Mouse (Mus musculus) stomach, embryonic 14.5 days (tissue): ENCODE data around the gene Pdcd10. TPM values are rescaled to one million over a fixed set of nuclear protein-coding genes. Genes with fewer than 3 reads are reported as not detected.

Experiments
- ATAC-seq: fragments of 200-750 bp; cut with Nextera tagmentation; 2 replicates; pipeline ENCODE4 v1.8.0; 2017; ENCODE audit warnings: low read depth, moderate TSS enrichment; ENCODE audit not compliant: insufficient number of reproducible peaks, insufficient read depth, low FRiP score
- H3K27ac ChIP-seq: fragments of 300-500 bp; sonication (generic); 2 replicates; pipeline ENCODE4 v1.5.1; 2014; ENCODE audit warnings: mild to moderate bottlenecking, low read length, moderate library complexity, mixed read lengths
- H3K27me3 ChIP-seq: fragments of 300-500 bp; sonication (generic); 2 replicates; pipeline ENCODE4 v1.6.1; 2014; ENCODE audit warnings: low read length, control low read depth, mixed read lengths; ENCODE audit not compliant: control insufficient read depth, insufficient read depth
- H3K36me3 ChIP-seq: fragments of 300-500 bp; sonication (generic); 2 replicates; pipeline ENCODE4 v1.6.1; 2014; ENCODE audit warnings: mild to moderate bottlenecking, control low read depth, low read length, moderate library complexity, mixed read lengths; ENCODE audit not compliant: control insufficient read depth, insufficient read depth
- H3K4me1 ChIP-seq: fragments of 300-500 bp; sonication (generic); 2 replicates; pipeline ENCODE4 v1.6.1; 2014; ENCODE audit warnings: low read length, control low read depth, mixed read lengths; ENCODE audit not compliant: control insufficient read depth, insufficient read depth
- H3K4me2 ChIP-seq: fragments of 300-500 bp; sonication (generic); replicated peaks from 2 replicates; pipeline ENCODE4 v1.6.1; 2014; ENCODE audit warnings: low read depth, low read length, control low read depth
- H3K4me3 ChIP-seq: fragments of 300-500 bp; sonication (generic); 2 replicates; pipeline ENCODE4 v1.5.1; 2014; ENCODE audit warnings: low read depth, low read length, control low read depth
- H3K9ac ChIP-seq: fragments of 300-500 bp; sonication (generic); replicated peaks from 2 replicates; pipeline ENCODE4 v1.6.1; 2014; ENCODE audit warnings: low read depth, mild to moderate bottlenecking, control low read depth, low read length, moderate library complexity, mixed read lengths
- H3K9me3 ChIP-seq: fragments of 300-500 bp; sonication (generic); 2 replicates; pipeline ENCODE4 v1.6.1; 2016; ENCODE audit warnings: low read depth, low read length, control low read depth; ENCODE audit not compliant: control insufficient read depth
- WGBS: fragments of 180-500 bp; shearing (Covaris S2); extraction: QIAGEN DNeasy Blood & Tissue Kit; methylation state at CpG from one replicate; pipeline ENCODE4 v1.1.7; 2014; 5-methylcytosine and 5-hydroxymethylcytosine counted together
- polyA plus RNA-seq: library from polyadenylated mRNA; unstranded; fragments of >200 nt; fragmentation: Nextera tagmentation; extraction: Ambion mirVana; gene quantifications from 2 replicates; pipeline ENCODE4 v1.2.1, GENCODE M21; 2014

The Pdcd10 gene
- polyA plus RNA-seq, 1 experiment from 2014 or later = 110 TPM

DNA sequence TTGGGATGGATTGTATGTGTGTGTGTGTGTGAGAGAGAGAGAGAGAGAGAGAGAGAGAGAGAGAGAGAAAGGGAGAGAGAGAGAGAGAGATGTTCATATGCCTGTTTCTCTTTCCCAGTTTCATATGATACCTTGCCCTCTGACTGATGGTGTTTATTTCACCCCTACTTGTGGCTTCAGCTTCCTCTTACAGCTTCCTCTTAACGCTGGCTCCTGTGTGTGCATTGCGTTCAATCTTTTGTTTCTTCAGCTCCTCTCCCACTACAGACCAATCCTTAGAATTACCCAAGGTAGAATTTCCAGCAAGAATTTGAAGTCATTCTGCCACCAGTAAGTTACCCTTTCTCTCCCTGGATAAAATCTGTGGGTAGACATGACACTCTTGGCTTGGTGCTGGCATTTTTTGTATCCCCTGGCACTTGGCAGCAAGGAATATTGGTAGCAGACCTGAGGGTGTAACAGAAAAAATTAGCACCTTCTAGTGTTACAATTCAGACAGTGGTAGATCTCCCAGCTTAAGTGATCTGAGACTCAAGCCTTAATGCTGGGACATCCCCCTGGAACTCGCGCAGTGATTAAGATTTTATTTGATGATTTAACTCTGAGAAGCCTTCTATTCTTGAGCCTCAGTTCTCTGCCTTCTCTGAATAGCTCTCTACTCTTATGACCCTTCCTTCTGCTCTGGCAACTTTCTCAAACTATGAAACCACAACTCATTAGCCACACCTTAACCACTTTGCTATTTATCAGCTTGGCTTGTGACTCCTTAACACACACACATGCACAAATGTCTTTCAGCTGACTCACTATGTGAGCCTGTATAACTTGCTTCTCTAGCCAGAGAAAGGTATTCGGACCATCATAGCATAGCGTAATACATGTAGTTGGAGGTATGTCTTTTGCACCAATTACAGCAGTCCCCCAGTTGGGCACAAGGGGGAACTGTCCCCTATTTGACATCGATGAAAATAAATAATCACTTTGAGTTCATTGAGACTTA is 57.4 kb downstream of the Pdcd10 start:
- Histone ChIP-seq H3K27me3 (no peaks in the 10 kb centered on the region), H3K9me3 (no peaks in the 10 kb centered on the region), H3K4me3 (no peak overlapping the region), H3K4me1 (no peaks in the 10 kb centered on the region), H3K9ac (no peak overlapping the region), H3K4me2 (no peak overlapping the region), H3K36me3 (no peaks in the 10 kb centered on the region), H3K27ac (no peak overlapping the region)
- no peak for ATAC-seq
- WGBS = 78% methylated on average over 7 of the region's 7 CpGs

DNA sequence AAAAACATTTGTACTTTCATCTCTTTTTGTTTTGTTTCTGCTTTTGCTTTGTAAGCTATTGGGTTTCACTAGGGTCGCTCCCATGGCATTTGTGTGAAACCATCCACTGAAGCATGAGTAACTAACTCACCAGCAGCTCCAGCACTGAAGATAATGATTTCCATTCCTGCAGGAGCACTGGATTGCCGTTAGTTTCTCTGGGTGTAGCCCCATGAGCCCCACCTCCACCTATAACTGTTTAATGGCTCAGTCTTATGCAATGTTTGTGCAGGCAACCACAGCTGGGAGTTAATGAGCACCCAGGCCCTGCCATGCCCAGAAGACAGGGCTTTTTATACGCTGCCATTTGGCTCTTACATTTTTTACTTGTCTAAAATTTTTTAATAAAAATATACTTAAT is 63.7 kb downstream of the Pdcd10 start:
- H3K4me2 ChIP-seq = no peak overlapping the region
- no peak overlapping the region for H3K9ac ChIP-seq
- no peaks in the 10 kb centered on the region for H3K9me3 ChIP-seq
- 68% methylated on average over 3 of the region's 3 CpGs for WGBS
- H3K27me3 ChIP-seq = no peaks in the 10 kb centered on the region
- H3K4me3 ChIP-seq = no peak overlapping the region
- ATAC-seq = no peak
- no peaks in the 10 kb centered on the region for H3K4me1 ChIP-seq
- no peak overlapping the region for H3K27ac ChIP-seq
- H3K36me3 ChIP-seq = no peaks in the 10 kb centered on the region

DNA sequence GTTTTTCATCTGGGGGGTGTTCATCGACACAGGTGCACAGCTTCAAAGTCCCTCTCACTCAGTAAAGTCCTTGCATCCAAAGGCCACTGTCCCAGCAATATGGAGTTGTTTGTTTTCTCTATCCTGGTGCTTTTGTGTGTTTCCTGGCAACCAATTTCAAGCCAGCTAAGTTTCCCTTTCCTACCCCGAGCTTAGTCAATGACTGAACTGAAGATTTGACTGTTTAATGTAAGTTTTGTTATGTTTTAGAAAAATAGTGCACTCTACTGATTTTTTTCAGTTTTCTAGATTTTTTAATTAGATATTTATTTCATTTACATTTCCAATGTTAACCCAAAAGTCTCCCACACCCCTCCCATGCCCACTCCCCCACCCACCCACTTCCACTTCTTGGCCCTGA is 74.6 kb downstream of the Pdcd10 start, which contains the start of gene Wdr49:
TSS of gene Wdr49 (minus strand) at position 101 of the 400 bp plus-strand sequence.
- WGBS = 61% methylated on average over 2 of the region's 2 CpGs
- H3K4me1 ChIP-seq = no peaks in the 10 kb centered on the region
- no peaks in the 10 kb centered on the region for H3K27me3 ChIP-seq
- no peaks in the 10 kb centered on the region for H3K36me3 ChIP-seq
- H3K9ac ChIP-seq = no peak within 1 kb of the TSS
- no peak within 1 kb of the TSS for H3K27ac ChIP-seq
- no peak within 1 kb of the TSS for H3K4me2 ChIP-seq
- no peaks in the 10 kb centered on the region for H3K9me3 ChIP-seq
- no peak for ATAC-seq
- H3K4me3 ChIP-seq = no peak within 1 kb of the TSS

DNA sequence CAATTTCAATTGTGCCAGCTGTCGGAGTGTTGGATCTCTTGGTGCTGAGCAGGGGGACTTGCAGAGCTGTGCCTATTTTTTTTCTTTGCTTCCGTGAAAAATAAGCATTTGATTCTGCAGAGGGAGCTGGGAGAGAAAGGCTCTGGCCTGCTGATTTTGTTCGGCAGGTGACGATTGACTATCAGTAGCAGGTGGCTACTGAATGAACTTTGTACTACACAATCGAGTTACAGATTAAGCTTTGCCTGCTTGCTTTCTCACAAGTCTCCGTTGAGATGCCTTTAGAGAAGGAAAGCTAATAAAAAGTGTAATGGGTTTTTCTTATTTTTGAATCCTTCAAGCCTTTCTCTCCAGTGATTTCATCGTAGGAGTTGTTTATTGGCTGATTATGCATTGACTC is 81.5 kb downstream of the Pdcd10 start:
- Histone ChIP-seq H3K9me3 (no peaks in the 10 kb centered on the region), H3K36me3 (no peaks in the 10 kb centered on the region), H3K27ac (no peak overlapping the region), H3K4me3 (no peak overlapping the region), H3K9ac (no peak overlapping the region), H3K27me3 (no peaks in the 10 kb centered on the region), H3K4me1 (no peaks in the 10 kb centered on the region), H3K4me2 (no peak overlapping the region)
- ATAC-seq = no peak
- 66% methylated on average over 7 of the region's 7 CpGs for WGBS

DNA sequence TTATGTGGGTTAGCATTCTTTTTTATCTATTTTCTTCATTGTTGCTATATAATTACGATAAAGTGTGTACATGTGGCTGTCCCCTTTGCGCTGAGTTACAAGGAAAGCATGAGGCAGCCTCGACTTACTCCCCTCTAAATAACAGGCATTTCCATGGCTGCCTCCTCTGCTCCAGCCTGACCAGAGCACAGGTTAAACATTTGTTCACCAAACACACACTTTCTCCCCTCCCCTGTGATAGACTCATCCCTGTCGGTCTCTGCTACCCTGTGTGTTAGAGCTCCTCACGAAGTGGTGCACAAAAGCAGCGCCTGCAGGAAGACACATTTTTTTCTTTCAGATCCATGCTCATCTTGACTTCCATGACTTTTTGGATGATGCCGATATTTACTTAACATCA is 82.0 kb downstream of the Pdcd10 start:
- no peaks in the 10 kb centered on the region for H3K4me1 ChIP-seq
- no peak overlapping the region for H3K27ac ChIP-seq
- no peak overlapping the region for H3K9ac ChIP-seq
- ATAC-seq = no peak
- no peaks in the 10 kb centered on the region for H3K36me3 ChIP-seq
- no peak overlapping the region for H3K4me3 ChIP-seq
- H3K9me3 ChIP-seq = no peaks in the 10 kb centered on the region
- WGBS = 77% methylated on average over 7 of the region's 7 CpGs
- no peak overlapping the region for H3K4me2 ChIP-seq
- no peaks in the 10 kb centered on the region for H3K27me3 ChIP-seq

DNA sequence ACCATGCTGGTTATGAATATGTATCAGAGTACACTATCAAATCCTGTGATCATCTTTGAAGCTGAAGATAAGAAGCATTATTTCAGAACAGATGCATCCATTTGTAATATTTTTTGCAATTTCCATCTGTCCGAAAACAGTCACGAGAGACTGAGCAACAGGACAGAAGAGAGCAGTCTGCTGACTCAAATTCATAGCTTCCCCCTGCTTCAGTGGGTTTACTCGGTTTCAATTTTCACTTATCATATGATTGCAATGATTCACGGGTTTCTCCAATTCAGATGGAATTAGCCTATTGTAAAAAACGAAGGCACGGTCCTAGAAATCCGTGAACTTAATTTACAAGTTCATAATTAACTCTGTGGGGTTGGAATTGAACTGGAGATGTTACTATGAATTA is 88.5 kb downstream of the Pdcd10 start:
- ATAC-seq = no peak
- Histone ChIP-seq H3K9ac (no peak overlapping the region), H3K4me3 (no peak overlapping the region), H3K27me3 (no peaks in the 10 kb centered on the region), H3K4me1 (no peaks in the 10 kb centered on the region), H3K4me2 (no peak overlapping the region), H3K36me3 (no peaks in the 10 kb centered on the region), H3K27ac (no peak overlapping the region), H3K9me3 (no peaks in the 10 kb centered on the region)
- 82% methylated on average over 7 of the region's 7 CpGs for WGBS

Other genes with a start within 250 kb of the Pdcd10 start
- gene Wdr49, start 74.7 kb downstream of the Pdcd10 start, polyA plus RNA-seq = not detected in 2 replicates
- gene Serpini1, start 691 bp upstream of the Pdcd10 start, polyA plus RNA-seq = 20.3 and 24.4 TPM in 2 replicates
- gene Gm29133, start 191.3 kb upstream of the Pdcd10 start, polyA plus RNA-seq = not detected in 2 replicates